Mouse (Mus musculus): Measurements from ENCODE around the gene Rpl23. TPM values are rescaled to one million over a fixed set of nuclear protein-coding genes. Genes with fewer than 3 reads are reported as not detected.

Gene Rpl23
- polyA plus RNA-seq, 1 experiment: 32.2 TPM

DNA sequence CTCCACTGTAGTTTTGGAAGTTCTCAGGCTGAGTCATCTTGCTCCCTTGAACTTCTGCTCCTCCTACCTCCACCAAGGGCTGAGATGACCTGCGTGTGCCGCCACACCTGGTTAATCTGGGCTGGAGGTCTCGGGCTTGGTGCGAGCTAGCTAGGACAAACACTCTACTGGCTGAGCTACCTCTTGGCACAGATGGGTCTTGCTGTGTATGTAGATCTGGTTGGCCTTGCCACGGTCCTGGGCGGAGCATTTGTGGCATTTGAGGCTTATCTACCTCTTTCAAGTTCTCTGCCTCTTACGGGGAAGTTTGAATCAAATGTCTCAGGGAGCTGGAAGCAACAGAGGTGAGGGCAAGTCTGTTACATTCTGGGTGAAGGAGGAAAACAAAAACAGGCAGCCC lies 28.1 kb upstream of the Rpl23 start:
- no peaks in the 10 kb centered on the region for H3K27me3 ChIP-seq (ENCODE audit: control insufficient read depth)
- no peak overlapping the region for H3K4me3 ChIP-seq (replicated peaks)
- peaks cover 10% of the 10 kb centered on the region for H3K4me1 ChIP-seq (ENCODE audit: control insufficient read depth)
- TF ChIP-seq GATA1 (IDR thresholded peaks at IDR 0.05; ENCODE audit: low read length) (no peak), TAL1 (IDR thresholded peaks at IDR 0.05; ENCODE audit: low read length) (no peak)
- H3K9me3 ChIP-seq (ENCODE audit: control insufficient read depth, low read length): no peaks in the 10 kb centered on the region
- H3K36me3 ChIP-seq (ENCODE audit: control insufficient read depth): peaks cover 16% of the 10 kb centered on the region; the same call in 1 of the 2 replicates

DNA sequence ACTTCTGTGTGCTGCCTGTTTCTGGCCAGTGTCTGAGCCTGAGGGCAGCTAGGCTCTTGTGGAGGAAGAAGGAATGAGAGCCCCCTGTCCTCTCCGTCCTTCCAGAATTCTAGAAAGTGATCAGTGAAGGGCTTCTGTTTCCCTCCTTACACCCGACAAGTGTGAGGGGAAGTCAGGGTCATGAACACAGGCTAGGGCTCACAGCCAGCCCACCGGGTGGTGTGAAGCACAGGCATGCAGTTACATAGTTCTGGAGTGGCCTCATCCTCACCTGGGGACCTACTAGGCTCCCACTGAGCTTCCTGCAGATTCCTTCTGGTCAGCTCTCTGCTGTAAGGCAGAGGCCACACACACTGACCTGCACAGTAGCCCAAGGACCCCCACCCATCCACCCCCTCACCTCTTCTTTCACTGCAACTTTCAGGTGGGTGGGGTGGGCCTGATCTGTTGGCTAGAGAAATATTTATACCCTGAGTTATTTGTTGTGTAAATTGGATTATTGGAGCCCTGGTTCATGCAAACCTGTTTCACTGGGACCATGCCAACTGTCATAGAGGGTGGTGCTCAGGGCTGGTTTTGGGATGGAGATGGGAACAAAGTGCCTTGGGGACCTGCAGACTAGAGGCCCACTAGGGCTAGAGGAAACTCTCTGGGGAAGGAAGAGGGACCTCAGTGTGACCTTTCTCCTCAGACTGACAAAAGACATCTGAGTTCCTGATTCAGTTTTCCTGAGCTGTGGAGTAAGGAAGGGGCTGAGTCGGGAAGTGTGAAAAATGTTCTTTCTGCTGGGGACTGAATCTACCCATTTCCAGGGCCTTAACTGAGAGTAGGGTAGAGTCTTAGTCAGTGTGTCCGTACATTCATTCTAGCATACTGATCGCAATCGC lies 27.2 kb upstream of the Rpl23 start:
- no peaks in the 10 kb centered on the region for H3K27me3 ChIP-seq (ENCODE audit: control insufficient read depth)
- H3K4me3 ChIP-seq (replicated peaks): no peak overlapping the region
- no peaks in the 10 kb centered on the region for H3K9me3 ChIP-seq (ENCODE audit: control insufficient read depth, low read length)
- peaks cover 10% of the 10 kb centered on the region for H3K4me1 ChIP-seq (ENCODE audit: control insufficient read depth)
- peaks cover 16% of the 10 kb centered on the region; the same call in 1 of the 2 replicates for H3K36me3 ChIP-seq (ENCODE audit: control insufficient read depth)
- TF ChIP-seq TAL1 (IDR thresholded peaks at IDR 0.05; ENCODE audit: low read length) (no peak), GATA1 (IDR thresholded peaks at IDR 0.05; ENCODE audit: low read length) (no peak)

DNA sequence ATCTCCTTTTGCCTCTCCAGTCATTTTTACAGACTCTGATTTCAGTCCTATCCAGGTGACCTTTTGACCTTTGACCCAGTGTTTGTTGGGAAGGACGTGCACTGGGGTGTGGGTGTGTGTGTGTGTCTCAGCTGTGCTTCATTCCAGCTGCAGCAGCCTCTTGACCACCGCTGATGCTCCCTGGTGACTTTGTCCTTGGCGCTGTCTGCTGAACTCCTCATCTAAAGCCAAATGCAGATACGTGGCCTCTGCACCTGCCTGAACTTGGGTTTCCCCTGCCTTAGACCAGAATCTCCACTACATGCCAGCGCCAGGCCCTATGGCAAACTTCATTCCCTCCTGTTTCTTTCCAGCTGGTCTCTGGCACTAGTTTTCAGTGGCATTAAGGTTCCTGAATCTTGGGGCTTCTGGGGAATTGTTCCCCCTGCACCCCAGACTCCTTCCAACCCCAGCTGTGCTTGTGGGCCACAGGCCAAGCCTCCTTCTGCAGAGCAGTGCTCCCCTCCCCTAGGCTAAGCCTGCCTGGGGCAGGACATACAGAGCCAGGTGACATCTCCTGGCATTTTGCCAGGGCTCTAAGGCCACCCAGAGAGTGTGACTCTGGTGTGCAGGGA lies 26.5 kb upstream of the Rpl23 start:
- no peak overlapping the region for H3K4me3 ChIP-seq (replicated peaks)
- TF ChIP-seq TAL1 (IDR thresholded peaks at IDR 0.05; ENCODE audit: low read length) (no peak), GATA1 (IDR thresholded peaks at IDR 0.05; ENCODE audit: low read length) (no peak)
- H3K4me1 ChIP-seq (ENCODE audit: control insufficient read depth): peaks cover 10% of the 10 kb centered on the region
- H3K9me3 ChIP-seq (ENCODE audit: control insufficient read depth, low read length): no peaks in the 10 kb centered on the region
- H3K27me3 ChIP-seq (ENCODE audit: control insufficient read depth): no peaks in the 10 kb centered on the region
- peaks cover 16% of the 10 kb centered on the region; the same call in 1 of the 2 replicates for H3K36me3 ChIP-seq (ENCODE audit: control insufficient read depth)

DNA sequence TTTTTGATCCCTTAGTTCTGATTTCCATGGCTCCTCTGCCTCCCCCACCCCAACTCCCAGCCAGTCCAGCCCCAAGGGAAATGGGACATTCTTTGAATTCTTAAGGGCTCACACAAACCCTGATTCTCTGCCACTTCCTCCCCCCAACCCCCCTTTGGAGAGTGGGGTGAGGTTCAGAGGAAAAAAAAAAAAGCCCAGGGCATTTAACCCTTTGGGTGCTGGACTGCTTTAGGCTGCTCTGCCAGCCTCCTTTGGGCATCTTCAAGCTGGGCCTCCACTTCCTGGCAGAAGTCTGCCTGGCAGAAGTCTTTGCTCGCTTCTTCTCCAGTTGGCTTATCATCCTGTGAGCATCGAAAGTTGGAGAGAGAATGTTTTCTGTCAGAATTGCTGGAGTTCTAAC lies 25.9 kb upstream of the Rpl23 start:
- no peaks in the 10 kb centered on the region for H3K27me3 ChIP-seq (ENCODE audit: control insufficient read depth)
- no peak for TF ChIP-seq GATA1 (IDR thresholded peaks at IDR 0.05; ENCODE audit: low read length)
- no peak for TF ChIP-seq TAL1 (IDR thresholded peaks at IDR 0.05; ENCODE audit: low read length)
- peaks cover 7% of the 10 kb centered on the region for H3K4me1 ChIP-seq (ENCODE audit: control insufficient read depth)
- no peaks in the 10 kb centered on the region for H3K9me3 ChIP-seq (ENCODE audit: control insufficient read depth, low read length)
- H3K36me3 ChIP-seq (ENCODE audit: control insufficient read depth): peaks cover 13% of the 10 kb centered on the region; the same call in 1 of the 2 replicates
- H3K4me3 ChIP-seq (replicated peaks): no peak overlapping the region

DNA sequence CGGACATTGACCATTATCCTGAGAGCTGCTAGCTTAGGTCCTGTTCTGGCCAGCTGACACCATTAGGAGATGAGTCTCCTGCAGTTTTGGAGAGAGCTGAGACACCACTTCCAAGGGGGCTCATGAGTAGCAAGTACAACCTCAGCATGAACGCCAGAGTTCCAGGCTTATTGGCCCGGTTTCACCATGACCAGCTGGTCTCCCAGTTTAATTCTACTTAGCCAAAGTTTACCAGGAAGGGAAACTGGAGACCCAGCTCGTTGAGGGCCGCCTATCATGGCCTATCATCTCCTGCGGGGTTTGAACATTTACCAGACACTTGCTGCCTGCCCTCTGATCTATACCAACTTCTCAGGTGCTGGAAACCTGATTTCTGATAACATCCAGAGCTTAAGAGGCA lies 25.4 kb upstream of the Rpl23 start:
- H3K27me3 ChIP-seq (ENCODE audit: control insufficient read depth): no peaks in the 10 kb centered on the region
- no peak overlapping the region for H3K4me3 ChIP-seq (replicated peaks)
- H3K9me3 ChIP-seq (ENCODE audit: control insufficient read depth, low read length): no peaks in the 10 kb centered on the region
- no peak for TF ChIP-seq GATA1 (IDR thresholded peaks at IDR 0.05; ENCODE audit: low read length)
- no peak for TF ChIP-seq TAL1 (IDR thresholded peaks at IDR 0.05; ENCODE audit: low read length)
- H3K36me3 ChIP-seq (ENCODE audit: control insufficient read depth): peaks cover 10% of the 10 kb centered on the region; the same call in 1 of the 2 replicates
- H3K4me1 ChIP-seq (ENCODE audit: control insufficient read depth): peaks cover 6% of the 10 kb centered on the region

DNA sequence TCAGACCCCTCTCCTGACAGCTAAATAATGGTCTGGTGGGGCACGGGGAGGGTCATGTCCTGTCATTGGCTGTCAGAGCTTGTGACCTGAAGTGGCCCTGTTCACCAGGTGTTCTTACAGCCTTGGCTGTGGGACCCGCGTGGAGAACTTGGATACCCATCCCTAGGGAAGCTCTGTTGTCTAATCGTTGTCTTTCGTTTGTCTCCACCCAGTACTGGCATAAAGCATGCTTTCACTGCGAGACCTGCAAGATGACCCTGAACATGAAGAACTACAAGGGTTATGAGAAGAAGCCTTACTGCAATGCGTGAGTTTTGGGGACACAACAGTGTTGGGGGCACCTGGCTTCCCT lies 24.4 kb upstream of the Rpl23 start:
- Histone ChIP-seq H3K36me3 (ENCODE audit: control insufficient read depth) (peaks cover 9% of the 10 kb centered on the region; the same call in 1 of the 2 replicates), H3K4me1 (ENCODE audit: control insufficient read depth) (peaks cover 11% of the 10 kb centered on the region), H3K4me3 (replicated peaks) (no peak overlapping the region), H3K27me3 (ENCODE audit: control insufficient read depth) (no peaks in the 10 kb centered on the region), H3K9me3 (ENCODE audit: control insufficient read depth, low read length) (no peaks in the 10 kb centered on the region)
- TF ChIP-seq GATA1 (IDR thresholded peaks at IDR 0.05; ENCODE audit: low read length): no peak
- TF ChIP-seq TAL1 (IDR thresholded peaks at IDR 0.05; ENCODE audit: low read length): no peak

DNA sequence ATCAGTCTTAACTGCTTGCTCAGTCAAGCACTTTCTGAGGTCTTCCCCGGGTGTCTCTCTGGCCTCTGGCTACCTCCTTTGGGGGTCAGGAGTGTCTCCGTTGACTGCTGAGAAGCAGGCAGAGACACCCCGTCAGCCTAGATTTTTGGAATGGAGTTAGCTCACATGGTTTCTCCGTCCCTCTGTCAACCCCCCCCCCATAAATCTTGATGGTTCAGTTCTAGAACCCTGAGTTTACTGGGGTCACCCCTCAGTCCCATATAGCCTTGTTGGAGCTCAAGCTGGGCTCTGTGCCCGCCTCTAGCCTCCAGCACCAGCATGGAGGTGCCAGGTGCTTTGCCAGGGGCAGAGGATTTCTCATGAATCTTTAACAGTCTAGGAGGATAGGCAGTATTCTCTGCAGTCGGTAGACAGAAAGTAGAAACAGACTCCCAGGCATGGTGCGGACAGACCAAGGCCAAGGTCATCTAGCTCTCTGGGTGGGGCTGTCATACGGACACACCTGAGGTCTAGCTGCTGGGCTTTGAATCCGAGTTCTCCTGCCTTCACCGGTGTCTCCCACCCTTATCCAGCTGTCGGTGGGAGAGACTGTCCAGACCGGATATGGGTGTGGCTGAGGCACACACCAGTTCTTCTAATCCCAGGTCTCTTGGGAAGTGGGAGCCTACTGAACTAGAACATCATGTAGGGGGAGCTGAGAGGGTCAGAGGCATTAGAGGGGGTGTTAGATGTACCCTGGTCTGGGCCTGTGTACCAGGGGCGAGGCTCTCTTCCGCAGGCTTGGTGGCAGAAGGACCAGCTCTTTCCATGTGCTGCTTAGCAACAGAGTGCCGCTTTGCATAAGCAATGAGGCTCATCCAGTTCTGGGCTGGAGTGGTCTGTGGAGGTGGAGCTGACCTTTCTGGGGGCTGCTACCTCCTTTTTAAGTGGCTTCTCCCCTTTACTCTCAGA lies 23.7 kb upstream of the Rpl23 start:
- peaks cover 6% of the 10 kb centered on the region for H3K27me3 ChIP-seq (ENCODE audit: control insufficient read depth)
- H3K4me3 ChIP-seq (replicated peaks): no peak overlapping the region
- peaks cover 17% of the 10 kb centered on the region for H3K4me1 ChIP-seq (ENCODE audit: control insufficient read depth)
- H3K36me3 ChIP-seq (ENCODE audit: control insufficient read depth): peaks cover 9% of the 10 kb centered on the region; the same call in 1 of the 2 replicates
- H3K9me3 ChIP-seq (ENCODE audit: control insufficient read depth, low read length): no peaks in the 10 kb centered on the region
- TF ChIP-seq TAL1 (IDR thresholded peaks at IDR 0.05; ENCODE audit: low read length) (no peak), GATA1 (IDR thresholded peaks at IDR 0.05; ENCODE audit: low read length) (no peak)

DNA sequence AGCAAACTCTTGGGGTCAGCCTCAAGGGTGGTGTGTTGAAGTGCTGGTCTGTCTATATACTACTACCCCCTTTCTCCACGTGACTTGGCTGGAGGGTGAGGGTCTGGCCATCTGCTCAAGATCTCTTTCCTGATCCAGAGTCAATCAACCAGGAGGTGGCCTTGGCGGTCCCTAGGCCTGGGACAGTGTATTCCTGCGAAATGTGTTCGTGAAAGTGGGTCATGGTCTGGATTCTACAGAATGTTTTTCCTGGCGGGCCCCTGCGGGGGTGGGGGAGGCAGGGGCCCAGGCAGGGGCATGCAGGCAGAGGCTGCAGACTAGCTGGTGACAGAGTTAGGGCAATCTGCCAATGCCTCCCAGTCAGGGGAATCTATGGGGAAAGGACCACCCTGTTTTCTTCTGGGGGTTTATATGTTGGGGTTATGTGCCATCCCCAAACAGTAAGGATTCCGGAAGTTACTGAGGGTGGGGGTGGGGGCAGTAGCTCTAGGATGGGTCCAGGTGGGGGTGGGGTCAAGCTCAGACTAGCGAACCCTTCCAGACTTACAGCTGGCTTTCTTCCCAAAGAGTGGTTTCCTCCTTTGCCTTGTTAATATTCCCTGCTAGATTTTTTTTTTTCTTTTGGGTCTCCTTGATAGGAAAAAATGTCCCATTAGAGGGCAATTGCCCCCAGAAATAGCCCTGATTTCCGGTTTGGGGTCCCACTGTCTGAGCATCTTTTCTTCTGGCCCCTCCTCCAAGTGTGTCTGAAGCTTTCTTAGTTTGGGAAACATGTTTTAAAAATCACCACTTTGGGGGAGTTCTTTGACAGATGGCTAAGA lies 22.8 kb upstream of the Rpl23 start:
- H3K9me3 ChIP-seq (ENCODE audit: control insufficient read depth, low read length): no peaks in the 10 kb centered on the region
- peaks cover 14% of the 10 kb centered on the region for H3K27me3 ChIP-seq (ENCODE audit: control insufficient read depth)
- peaks cover 9% of the 10 kb centered on the region; the same call in 1 of the 2 replicates for H3K36me3 ChIP-seq (ENCODE audit: control insufficient read depth)
- H3K4me3 ChIP-seq (replicated peaks): no peak overlapping the region
- peaks cover 20% of the 10 kb centered on the region for H3K4me1 ChIP-seq (ENCODE audit: control insufficient read depth)
- TF ChIP-seq TAL1 (IDR thresholded peaks at IDR 0.05; ENCODE audit: low read length) (no peak), GATA1 (IDR thresholded peaks at IDR 0.05; ENCODE audit: low read length) (no peak)
